Mouse (Mus musculus): ENCODE measurements around the gene Slc30a2. TPM values are rescaled to one million over a fixed set of nuclear protein-coding genes. Genes with fewer than 3 reads are reported as not detected.
"Not testable (repeated sequence)": the region's sequence is repeated elsewhere in the genome, so short reads cannot be mapped to it uniquely, and the experiment has no call there.

Gene Slc30a2
- polyA plus RNA-seq, 1 experiment = 0.51 TPM

- 41% methylated on average over 16 of the region's 16 CpGs for WGBS
- DNase-seq = no peak
- H3K4me1 ChIP-seq (ENCODE audit: control insufficient read depth, insufficient read depth, low read length) = no peaks in the 10 kb centered on the region
- H3K4me3 ChIP-seq (replicated peaks; ENCODE audit: extremely low read depth, low read depth, low read length) = no peak overlapping the region
- TF ChIP-seq CTCF (IDR thresholded peaks at IDR 0.05; ENCODE audit: insufficient read depth, low read length) (no peak), POLR2A (IDR thresholded peaks at IDR 0.05; ENCODE audit: borderline replicate concordance, extremely low read depth, low read depth, low read length) (no peak)
Observed at GRCm38 (mm10) chr4:134316390-134316789, 26.6 kb upstream of the Slc30a2 start.

GRCm38 (mm10) chr4:134319074-134319473 is 23.9 kb upstream of the Slc30a2 start:
- 87% methylated on average over 5 of the region's 5 CpGs for WGBS
- no peak overlapping the region for H3K4me3 ChIP-seq (replicated peaks; ENCODE audit: extremely low read depth, low read depth, low read length)
- TF ChIP-seq CTCF (IDR thresholded peaks at IDR 0.05; ENCODE audit: insufficient read depth, low read length) (no peak), POLR2A (IDR thresholded peaks at IDR 0.05; ENCODE audit: borderline replicate concordance, extremely low read depth, low read depth, low read length) (no peak)

GRCm38 (mm10) chr4:134319674-134320073 is 23.3 kb upstream of the Slc30a2 start:
- no peak for TF ChIP-seq POLR2A (IDR thresholded peaks at IDR 0.05; ENCODE audit: borderline replicate concordance, extremely low read depth, low read depth, low read length)
- TF ChIP-seq CTCF (IDR thresholded peaks at IDR 0.05; ENCODE audit: insufficient read depth, low read length) = no peak
- no peak for DNase-seq
- H3K4me1 ChIP-seq (ENCODE audit: control insufficient read depth, insufficient read depth, low read length) = no peaks in the 10 kb centered on the region
- WGBS = 64% methylated on average over 5 of the region's 5 CpGs
- H3K4me3 ChIP-seq (replicated peaks; ENCODE audit: extremely low read depth, low read depth, low read length) = no peak overlapping the region

More at GRCm38 (mm10) chr4:134319074-134319473, 23.9 kb upstream of the Slc30a2 start:
- no peak for DNase-seq
- no peaks in the 10 kb centered on the region for H3K4me1 ChIP-seq (ENCODE audit: control insufficient read depth, insufficient read depth, low read length)

- no peak for DNase-seq
- TF ChIP-seq CTCF (IDR thresholded peaks at IDR 0.05; ENCODE audit: insufficient read depth, low read length) (no peak), POLR2A (IDR thresholded peaks at IDR 0.05; ENCODE audit: borderline replicate concordance, extremely low read depth, low read depth, low read length) (no peak)
- 60% methylated on average over 3 of the region's 3 CpGs for WGBS
- Histone ChIP-seq H3K4me3 (replicated peaks; ENCODE audit: extremely low read depth, low read depth, low read length) (no peak overlapping the region), H3K4me1 (ENCODE audit: control insufficient read depth, insufficient read depth, low read length) (no peaks in the 10 kb centered on the region)
Observed at GRCm38 (mm10) chr4:134321524-134321923, 21.5 kb upstream of the Slc30a2 start.

GRCm38 (mm10) chr4:134324655-134325054 is 18.3 kb upstream of the Slc30a2 start:
- DNase-seq = no peak
- 39% methylated on average over 5 of the region's 5 CpGs for WGBS
- Histone ChIP-seq H3K4me1 (ENCODE audit: control insufficient read depth, insufficient read depth, low read length) (no peaks in the 10 kb centered on the region), H3K4me3 (replicated peaks; ENCODE audit: extremely low read depth, low read depth, low read length) (no peak overlapping the region)
- TF ChIP-seq POLR2A (IDR thresholded peaks at IDR 0.05; ENCODE audit: borderline replicate concordance, extremely low read depth, low read depth, low read length) (no peak), CTCF (IDR thresholded peaks at IDR 0.05; ENCODE audit: insufficient read depth, low read length) (no peak)

GRCm38 (mm10) chr4:134326859-134327530 is 16.0 kb upstream of the Slc30a2 start:
- no peak for DNase-seq
- H3K4me3 ChIP-seq (replicated peaks; ENCODE audit: extremely low read depth, low read depth, low read length) = no peak overlapping the region
- TF ChIP-seq CTCF (IDR thresholded peaks at IDR 0.05; ENCODE audit: insufficient read depth, low read length) (no peak), POLR2A (IDR thresholded peaks at IDR 0.05; ENCODE audit: borderline replicate concordance, extremely low read depth, low read depth, low read length) (no peak)
- H3K4me1 ChIP-seq (ENCODE audit: control insufficient read depth, insufficient read depth, low read length) = no peaks in the 10 kb centered on the region
- 58% methylated on average over 5 of the region's 5 CpGs for WGBS

- no peak for DNase-seq
- TF ChIP-seq POLR2A (IDR thresholded peaks at IDR 0.05; ENCODE audit: borderline replicate concordance, extremely low read depth, low read depth, low read length) (no peak), CTCF (IDR thresholded peaks at IDR 0.05; ENCODE audit: insufficient read depth, low read length) (no peak)
- no peaks in the 10 kb centered on the region for H3K4me1 ChIP-seq (ENCODE audit: control insufficient read depth, insufficient read depth, low read length)
- no peak overlapping the region for H3K4me3 ChIP-seq (replicated peaks; ENCODE audit: extremely low read depth, low read depth, low read length)
- WGBS = 40% methylated on average over 8 of the region's 8 CpGs
Observed at GRCm38 (mm10) chr4:134328151-134328550, 14.8 kb upstream of the Slc30a2 start.

- Histone ChIP-seq H3K4me3 (replicated peaks; ENCODE audit: extremely low read depth, low read depth, low read length) (no peak overlapping the region), H3K4me1 (ENCODE audit: control insufficient read depth, insufficient read depth, low read length) (no peaks in the 10 kb centered on the region)
- WGBS = 71% methylated on average over 8 of the region's 8 CpGs
- DNase-seq = no peak
- TF ChIP-seq CTCF (IDR thresholded peaks at IDR 0.05; ENCODE audit: insufficient read depth, low read length) (no peak), POLR2A (IDR thresholded peaks at IDR 0.05; ENCODE audit: borderline replicate concordance, extremely low read depth, low read depth, low read length) (no peak)
Observed at GRCm38 (mm10) chr4:134328832-134329231, 14.1 kb upstream of the Slc30a2 start.

GRCm38 (mm10) chr4:134330281-134330680 is 12.7 kb upstream of the Slc30a2 start:
- no peak for DNase-seq
- Histone ChIP-seq H3K4me1 (ENCODE audit: control insufficient read depth, insufficient read depth, low read length) (no peaks in the 10 kb centered on the region), H3K4me3 (replicated peaks; ENCODE audit: extremely low read depth, low read depth, low read length) (no peak overlapping the region)
- TF ChIP-seq POLR2A (IDR thresholded peaks at IDR 0.05; ENCODE audit: borderline replicate concordance, extremely low read depth, low read depth, low read length) (no peak), CTCF (IDR thresholded peaks at IDR 0.05; ENCODE audit: insufficient read depth, low read length) (no peak)
- WGBS = 65% methylated on average over 5 of the region's 5 CpGs

GRCm38 (mm10) chr4:134341231-134341630 is 1.8 kb upstream of the Slc30a2 start:
- 79% methylated on average over 6 of the region's 6 CpGs for WGBS
- H3K4me1 ChIP-seq (ENCODE audit: control insufficient read depth, insufficient read depth, low read length); H3K4me3 ChIP-seq (replicated peaks; ENCODE audit: extremely low read depth, low read depth, low read length); DNase-seq: not testable (repeated sequence)
